Comparison of ENCODE assay signal across 9 mouse cellular contexts in the genomic region with DNA sequence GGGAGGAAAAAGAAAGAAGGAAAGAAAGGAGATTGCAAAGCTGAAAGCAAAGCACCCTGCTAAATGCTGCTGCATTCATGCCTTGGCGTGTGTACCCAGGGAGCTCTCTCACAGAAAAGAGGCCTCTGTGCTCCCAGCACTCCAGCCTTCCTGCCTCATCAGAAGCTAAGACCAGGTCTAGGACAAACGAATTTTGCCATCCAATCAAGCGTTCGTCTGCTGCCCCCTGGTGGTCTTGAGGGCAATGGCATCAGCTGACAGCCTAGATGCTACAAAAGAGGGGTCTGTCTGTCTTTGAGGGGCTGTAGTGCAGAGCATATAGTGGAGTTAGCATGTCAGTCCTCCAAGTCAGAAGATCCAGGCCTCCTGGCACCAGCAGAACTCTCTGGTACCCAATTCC. TPM values are rescaled to one million over a fixed set of nuclear protein-coding genes. Genes with fewer than 3 reads are reported as not detected.
DNase-seq lines count a peak whose midpoint lies in the region; ATAC-seq and TF ChIP-seq lines count a peak whose summit lies in the region.
"Had no signal": no experiment of that assay in that cellular context is flagged by ENCODE, and none has a peak within 500 bp of the region (broad histone marks: within the 10 kb centered on the region; RNA-seq: fewer than 3 reads in every experiment).

No protein-coding gene starts in this region.

- H3K9ac ChIP-seq in heart, adult 2 months (ENCODE audit: low read depth, low read length), result no peak overlapping the region
- no peak overlapping the region for H3K9ac ChIP-seq in liver, embryonic 13.5 days
- no peak overlapping the region for H3K9ac ChIP-seq in neural tube, embryonic 13.5 days

- H3K27me3 ChIP-seq in embryonic facial prominence, embryonic 10.5 days (replicated peaks; ENCODE audit: low read depth, poor library complexity, severe bottlenecking), result no peaks in the 10 kb centered on the region
- H3K27me3 ChIP-seq in heart, adult 2 months (ENCODE audit: control insufficient read depth, insufficient read depth, low read length), result no peaks in the 10 kb centered on the region
- H3K27me3 ChIP-seq in liver, embryonic 13.5 days, result peaks cover 31% of the 10 kb centered on the region
- H3K27me3 ChIP-seq in neural tube, embryonic 13.5 days, result no peaks in the 10 kb centered on the region

- H3K4me1 ChIP-seq in embryonic facial prominence, embryonic 10.5 days, result peaks cover 44% of the 10 kb centered on the region
- H3K4me1 ChIP-seq in heart, adult 2 months (ENCODE audit: control insufficient read depth, insufficient read depth, low read length), result peaks cover 3% of the 10 kb centered on the region; the same call in 1 of the 2 replicates
- H3K4me1 ChIP-seq in liver, embryonic 13.5 days (replicated peaks), result peaks cover 46% of the 10 kb centered on the region
- H3K4me1 ChIP-seq in neural tube, embryonic 13.5 days (replicated peaks), result peaks cover 35% of the 10 kb centered on the region

- H3K4me2 ChIP-seq in liver, embryonic 13.5 days, result no peak overlapping the region
- peak overlapping the region; percentile 96; the same call in 1 of the 2 replicates for H3K4me2 ChIP-seq in neural tube, embryonic 13.5 days

- peak; percentile 78 for DNase-seq in CD4-positive helper T cell, adult 2 months (ENCODE audit: low read depth, low spot score)
- DNase-seq in adrenal gland, postnatal 25 days, result peak; percentile 87
- DNase-seq in embryonic facial prominence, embryonic 10.5 days (ENCODE audit: low spot score), result peak; percentile 89
- peak; percentile 81 to 89 for DNase-seq in heart, adult 2 months
- DNase-seq in kidney, postnatal 10 days, result peak; percentile 91
- peak; percentile 59 for DNase-seq in liver, embryonic 13.5 days
- DNase-seq in telencephalon, adult 2 months (ENCODE audit: low read depth, low spot score), result peak; percentile 43

- no peak for ATAC-seq in liver, embryonic 13.5 days (ENCODE audit: low read depth)
- ATAC-seq in neural tube, embryonic 13.5 days (ENCODE audit: low read depth), result peak; percentile 41

- H3K79me2 ChIP-seq in heart, adult 2 months (replicated peaks; ENCODE audit: control insufficient read depth, insufficient read depth, low read length), result no peaks in the 10 kb centered on the region

- no peak for TF ChIP-seq POLR2A in heart, adult 2 months (IDR thresholded peaks at IDR 0.05; ENCODE audit: insufficient read depth, low read depth, low read length)

- H3K27ac ChIP-seq in embryonic facial prominence, embryonic 10.5 days (replicated peaks), result peak overlapping the region; percentile 59; the same call in 1 of the 2 replicates
- H3K27ac ChIP-seq in heart, adult 2 months, result no peak overlapping the region
- no peak overlapping the region for H3K27ac ChIP-seq in liver, embryonic 13.5 days
- H3K27ac ChIP-seq in neural tube, embryonic 13.5 days (replicated peaks), result peak overlapping the region; percentile 67

- TF ChIP-seq CTCF in heart, adult 2 months (IDR thresholded peaks at IDR 0.05), result peak; percentile 99; the same call in 1 of the 2 replicates

- TF ChIP-seq EP300 in heart, adult 2 months (IDR thresholded peaks at IDR 0.05; ENCODE audit: insufficient read depth, low read depth, low read length), result peak; percentile 96

- peaks cover 5% of the 10 kb centered on the region for H3K36me3 ChIP-seq in embryonic facial prominence, embryonic 10.5 days (replicated peaks)
- H3K36me3 ChIP-seq in heart, adult 2 months (ENCODE audit: control insufficient read depth, insufficient read depth, low read length), result no peaks in the 10 kb centered on the region
- H3K36me3 ChIP-seq in liver, embryonic 13.5 days, result no peaks in the 10 kb centered on the region
- H3K36me3 ChIP-seq in neural tube, embryonic 13.5 days, result no peaks in the 10 kb centered on the region

- H3K4me3 ChIP-seq in embryonic facial prominence, embryonic 10.5 days, result peak overlapping the region; percentile 94
- H3K4me3 ChIP-seq in heart, adult 2 months, result no peak overlapping the region
- H3K4me3 ChIP-seq in liver, embryonic 13.5 days (replicated peaks), result no peak overlapping the region
- no peak overlapping the region for H3K4me3 ChIP-seq in neural tube, embryonic 13.5 days
- H3K4me3 ChIP-seq: erythroblast, embryonic 14.5 days had no signal

- intact Hi-C loops in heart, adult 2 months (cut with DNase I), result loop anchor here (1.0 to 2.0 kb wide), 2 partner anchors 139 to 147 kb away; no protein-coding TSS in a partner anchor

- H3K9me3 ChIP-seq in embryonic facial prominence, embryonic 10.5 days, result no peaks in the 10 kb centered on the region
- no peaks in the 10 kb centered on the region for H3K9me3 ChIP-seq in liver, embryonic 13.5 days (replicated peaks)
- no peaks in the 10 kb centered on the region for H3K9me3 ChIP-seq in neural tube, embryonic 13.5 days

- under 1% methylated on average over 4 of the region's 4 CpGs for WGBS in embryonic facial prominence, embryonic 10.5 days
- 2% methylated on average over 4 of the region's 4 CpGs for WGBS in heart, adult 2 months
- 0% methylated on average over 4 of the region's 4 CpGs for WGBS in liver, embryonic 13.5 days (ENCODE audit: insufficient replicate concordance)
- 1% methylated on average over 4 of the region's 4 CpGs for WGBS in neural tube, embryonic 13.5 days

RNA-seq across cellular contexts. Expression of gene Vav2, which starts 1.2 kb away (rescaled TPM):
- total RNA-seq in adrenal gland, postnatal 25 days (2021), result 25.0 and 26.8 TPM in 2 replicates
- 10.3 and 11.3 TPM in 2 replicates for polyA plus RNA-seq in embryonic facial prominence, embryonic 10.5 days (2016; fragmentation: Nextera tagmentation; extraction: Ambion mirVana)
- 10 to 100 TPM; 11.3 to 12.5 TPM for total RNA-seq in heart, adult 2 months (2021)
- 11.9 and 16.9 TPM in 2 replicates for polyA plus RNA-seq in heart, adult 2 months (2012; rRNA removed)
- polyA plus RNA-seq in liver, embryonic 13.5 days (2015; fragmentation: Nextera tagmentation; extraction: Ambion mirVana), result 3.2 and 4.2 TPM in 2 replicates
- 14.8 and 15.3 TPM in 2 replicates for polyA plus RNA-seq in neural tube, embryonic 13.5 days (2015; fragmentation: Nextera tagmentation; extraction: Ambion mirVana)

RNA-seq across cellular contexts. Expression of gene Brd3os, which starts 14.1 kb away (rescaled TPM):
- total RNA-seq in adrenal gland, postnatal 25 days (2021), result 11.0 and 12.8 TPM in 2 replicates
- 8.8 and 8.9 TPM in 2 replicates for polyA plus RNA-seq in embryonic facial prominence, embryonic 10.5 days (2016; fragmentation: Nextera tagmentation; extraction: Ambion mirVana)
- total RNA-seq in heart, adult 2 months (2021), result under 1 TPM; 0.65 to 0.98 TPM
- polyA plus RNA-seq in heart, adult 2 months (2012; rRNA removed), result 3.9 TPM in 2 replicates
- 0.48 and 0.60 TPM in 2 replicates for polyA plus RNA-seq in liver, embryonic 13.5 days (2015; fragmentation: Nextera tagmentation; extraction: Ambion mirVana)
- polyA plus RNA-seq in neural tube, embryonic 13.5 days (2015; fragmentation: Nextera tagmentation; extraction: Ambion mirVana), result 30.0 and 30.5 TPM in 2 replicates
- polyA plus RNA-seq: erythroblast, embryonic 14.5 days had no signal

Comparison
In these comparisons a context has a peak if more than half of its experiments do, and no peak if none do; other contexts are left out.
1. H3K27ac ChIP-seq: peak in embryonic facial prominence, embryonic 10.5 days (single experiment) and neural tube, embryonic 13.5 days (single experiment); none in heart, adult 2 months (single experiment) and liver, embryonic 13.5 days (single experiment).
2. Peak in every context shown above with its lines, with median percentiles within 50 percentile points of each other: DNase-seq.